Mouse (Mus musculus) erythroblast, embryonic 14.5 days (primary cell): ENCODE data around the gene Adgrl3. TPM values are rescaled to one million over a fixed set of nuclear protein-coding genes. Genes with fewer than 3 reads are reported as not detected.

Experiments
- H3K27me3 ChIP-seq: 2 replicates; pipeline ENCODE4 v1.6.1; 2012; ENCODE audit warnings: inconsistent platforms; ENCODE audit not compliant: control insufficient read depth
- H3K36me3 ChIP-seq: 2 replicates; pipeline ENCODE4 v1.6.1; 2012; ENCODE audit warnings: mild to moderate bottlenecking, inconsistent platforms; ENCODE audit not compliant: control insufficient read depth
- H3K4me1 ChIP-seq: 2 replicates; pipeline ENCODE4 v1.6.1; 2012; ENCODE audit warnings: inconsistent platforms; ENCODE audit not compliant: control insufficient read depth
- H3K4me3 ChIP-seq: replicated peaks from 2 replicates; pipeline ENCODE3; 2012; ENCODE audit warnings: moderate library complexity, mild to moderate bottlenecking, inconsistent platforms
- H3K9me3 ChIP-seq: 2 replicates; pipeline ENCODE4 v1.6.1; 2012; ENCODE audit warnings: low read length, inconsistent platforms, mixed read lengths; ENCODE audit not compliant: control insufficient read depth
- GATA1 ChIP-seq: IDR thresholded peaks from 2 replicates; pipeline ENCODE4 v1.6.1; 2012; ENCODE audit warnings: low read length, inconsistent platforms, mixed read lengths
- TAL1 ChIP-seq: IDR thresholded peaks from 3 replicates; pipeline ENCODE4 v1.6.1; 2012; ENCODE audit warnings: low read length, inconsistent platforms, mixed read lengths
- polyA plus RNA-seq: library from polyadenylated mRNA; stranded (reverse); fragments of >175 nt; gene quantifications from 2 replicates; pipeline ENCODE4 v1.2.3, GENCODE M21; 2012

Gene Adgrl3
- polyA plus RNA-seq, 1 experiment: not detected

GRCm38 (mm10) chr5:81621715-81622114, 601.8 kb downstream of the Adgrl3 start:
- no peaks in the 10 kb centered on the region for H3K27me3 ChIP-seq
- H3K36me3 ChIP-seq: no peaks in the 10 kb centered on the region
- H3K9me3 ChIP-seq: no peaks in the 10 kb centered on the region
- TF ChIP-seq GATA1: no peak
- no peak for TF ChIP-seq TAL1
- H3K4me1 ChIP-seq: no peaks in the 10 kb centered on the region
- H3K4me3 ChIP-seq: no peak overlapping the region

- H3K4me3 ChIP-seq: no peak overlapping the region
- H3K9me3 ChIP-seq: no peaks in the 10 kb centered on the region
Measured at GRCm38 (mm10) chr5:81623846-81624245, 603.9 kb downstream of the Adgrl3 start.

GRCm38 (mm10) chr5:81636169-81636568, 616.2 kb downstream of the Adgrl3 start:
- no peaks in the 10 kb centered on the region for H3K27me3 ChIP-seq
- H3K9me3 ChIP-seq: no peaks in the 10 kb centered on the region
- TF ChIP-seq GATA1 (no peak), TAL1 (no peak)
- H3K36me3 ChIP-seq: no peaks in the 10 kb centered on the region
- H3K4me3 ChIP-seq: no peak overlapping the region
- no peaks in the 10 kb centered on the region for H3K4me1 ChIP-seq

More at GRCm38 (mm10) chr5:81623846-81624245, 603.9 kb downstream of the Adgrl3 start:
- TF ChIP-seq TAL1 (no peak), GATA1 (no peak)
- H3K27me3 ChIP-seq: no peaks in the 10 kb centered on the region
- H3K4me1 ChIP-seq: no peaks in the 10 kb centered on the region
- no peaks in the 10 kb centered on the region for H3K36me3 ChIP-seq

- TF ChIP-seq TAL1 (no peak), GATA1 (no peak)
- Histone ChIP-seq H3K36me3 (no peaks in the 10 kb centered on the region), H3K4me3 (no peak overlapping the region), H3K4me1 (no peaks in the 10 kb centered on the region), H3K27me3 (no peaks in the 10 kb centered on the region), H3K9me3 (no peaks in the 10 kb centered on the region)
Measured at GRCm38 (mm10) chr5:81638422-81638821, 618.5 kb downstream of the Adgrl3 start.

- Histone ChIP-seq H3K27me3 (no peaks in the 10 kb centered on the region), H3K4me3 (no peak overlapping the region), H3K9me3 (no peaks in the 10 kb centered on the region), H3K4me1 (no peaks in the 10 kb centered on the region), H3K36me3 (no peaks in the 10 kb centered on the region)
- no peak for TF ChIP-seq GATA1
- TF ChIP-seq TAL1: no peak
Measured at GRCm38 (mm10) chr5:81640118-81640517, 620.2 kb downstream of the Adgrl3 start.

- Histone ChIP-seq H3K9me3 (peaks cover 4% of the 10 kb centered on the region; the same call in 1 of the 2 replicates), H3K4me1 (no peaks in the 10 kb centered on the region), H3K4me3 (no peak overlapping the region), H3K27me3 (no peaks in the 10 kb centered on the region), H3K36me3 (no peaks in the 10 kb centered on the region)
- TF ChIP-seq GATA1: no peak
- no peak for TF ChIP-seq TAL1
Measured at GRCm38 (mm10) chr5:81645557-81645956, 625.6 kb downstream of the Adgrl3 start.

- no peaks in the 10 kb centered on the region for H3K36me3 ChIP-seq
- no peak overlapping the region for H3K4me3 ChIP-seq
- TF ChIP-seq TAL1 (no peak), GATA1 (no peak)
- H3K9me3 ChIP-seq: no peaks in the 10 kb centered on the region
- H3K27me3 ChIP-seq: no peaks in the 10 kb centered on the region
- no peaks in the 10 kb centered on the region for H3K4me1 ChIP-seq
Measured at GRCm38 (mm10) chr5:81653941-81654340, 634.0 kb downstream of the Adgrl3 start.

GRCm38 (mm10) chr5:81661611-81662390, 641.9 kb downstream of the Adgrl3 start:
- peaks cover 1% of the 10 kb centered on the region for H3K9me3 ChIP-seq
- no peak for TF ChIP-seq GATA1
- TF ChIP-seq TAL1: no peak
- H3K27me3 ChIP-seq: no peaks in the 10 kb centered on the region
- H3K4me1 ChIP-seq: no peaks in the 10 kb centered on the region
- no peak overlapping the region for H3K4me3 ChIP-seq
- H3K36me3 ChIP-seq: no peaks in the 10 kb centered on the region

GRCm38 (mm10) chr5:81671025-81671424, 651.1 kb downstream of the Adgrl3 start:
- no peaks in the 10 kb centered on the region for H3K36me3 ChIP-seq
- H3K4me1 ChIP-seq: no peaks in the 10 kb centered on the region
- peaks cover 3% of the 10 kb centered on the region for H3K9me3 ChIP-seq
- no peak overlapping the region for H3K4me3 ChIP-seq
- TF ChIP-seq TAL1: no peak
- TF ChIP-seq GATA1: no peak
- no peaks in the 10 kb centered on the region for H3K27me3 ChIP-seq
